Mouse (Mus musculus) CH12.LX (cell line): ENCODE results near the gene Psmd13. TPM values are rescaled to one million over a fixed set of nuclear protein-coding genes. Genes with fewer than 3 reads are reported as not detected.

ENCODE experiments used
- DNase-seq: peaks from one replicate; pipeline ENCODE4 v3.0.0-alpha.2; 2013; ENCODE audit errors: extremely low read depth
- H3K27ac ChIP-seq: 2 replicates; pipeline ENCODE4 v1.5.1; 2012; ENCODE audit warnings: low read depth, mild to moderate bottlenecking, control low read depth, moderate library complexity; ENCODE audit not compliant: insufficient read depth
- H3K27me3 ChIP-seq: replicated peaks from 2 replicates; pipeline ENCODE3; 2012; ENCODE audit warnings: inconsistent platforms
- H3K36me3 ChIP-seq, 2 experiments: replicated peaks in 1 of 2; 2 replicates each; pipeline versions ENCODE3 to v1.6.1; 2012; ENCODE audit warnings: inconsistent platforms in 1 of 2, low read length in 1 of 2, mild to moderate bottlenecking in 1 of 2, mixed read lengths in 1 of 2, moderate library complexity in 1 of 2; ENCODE audit not compliant: control insufficient read depth in 1 of 2, insufficient read depth in 1 of 2
- H3K4me1 ChIP-seq, 2 experiments: 2 replicates each; pipeline ENCODE4 v1.6.1; 2012; ENCODE audit warnings: inconsistent platforms in 1 of 2, moderate library complexity in 1 of 2; ENCODE audit not compliant: insufficient read depth in 2 of 2, control insufficient read depth in 1 of 2
- H3K4me2 ChIP-seq: 2 replicates; pipeline ENCODE4 v1.6.1; 2012; ENCODE audit warnings: low read depth, mild to moderate bottlenecking, control low read depth; ENCODE audit not compliant: poor library complexity, insufficient read depth, severe bottlenecking
- H3K4me3 ChIP-seq, 3 experiments: fragments of 150-350 bp in 1 of 3; sonication (generic) in 1 of 3; replicated peaks in 1 of 3; 2 replicates each; pipeline versions ENCODE3 to v1.5.1; 2011 to 2012; ENCODE audit warnings: low read depth in 2 of 3, low read length in 2 of 3, mild to moderate bottlenecking in 2 of 3, moderate library complexity in 2 of 3, control low read depth in 1 of 3, improper control_type of control experiment in 1 of 3, inconsistent platforms in 1 of 3, mixed read lengths in 1 of 3; ENCODE audit not compliant: poor library complexity in 1 of 3
- H3K79me2 ChIP-seq: replicated peaks from 2 replicates; pipeline ENCODE4 v1.6.1; 2012; ENCODE audit warnings: mild to moderate bottlenecking, moderate library complexity; ENCODE audit not compliant: control insufficient read depth, poor library complexity, insufficient read depth, severe bottlenecking; ENCODE audit errors: extremely low read depth
- H3K9ac ChIP-seq: 2 replicates; pipeline ENCODE4 v1.6.1; 2012; ENCODE audit warnings: low read depth, mild to moderate bottlenecking, control low read depth, moderate library complexity; ENCODE audit not compliant: insufficient read depth
- H3K9me3 ChIP-seq: replicated peaks from 2 replicates; pipeline ENCODE3; 2012; ENCODE audit warnings: low read length, inconsistent platforms, mixed read lengths
- BHLHE40 ChIP-seq: IDR thresholded peaks from 2 replicates; pipeline ENCODE4 v1.6.1; 2011; ENCODE audit warnings: mild to moderate bottlenecking, low read depth, low read length, improper control_type of control experiment
- CHD2 ChIP-seq: IDR thresholded peaks from 2 replicates; pipeline ENCODE4 v1.6.1; 2011; ENCODE audit warnings: low read length, improper control_type of control experiment
- CTCF ChIP-seq, 2 experiments: IDR thresholded peaks in 1 of 2; conservative IDR thresholded peaks in 1 of 2; 2 replicates each; pipeline ENCODE4 v1.5.1; 2011 to 2012; ENCODE audit warnings: low read depth in 2 of 2, low read length in 2 of 2, improper control_type of control experiment in 1 of 2, inconsistent platforms in 1 of 2, mild to moderate bottlenecking in 1 of 2, moderate library complexity in 1 of 2
- E2F4 ChIP-seq: IDR thresholded peaks from 2 replicates; pipeline ENCODE4 v1.6.1; 2011; ENCODE audit warnings: low read depth, low read length, improper control_type of control experiment; ENCODE audit not compliant: insufficient replicate concordance
- ELF1 ChIP-seq: IDR thresholded peaks from 2 replicates; pipeline ENCODE4 v1.6.1; 2014; ENCODE audit warnings: low read depth, mild to moderate bottlenecking, inconsistent platforms, low read length, improper control_type of control experiment
- JUND ChIP-seq: conservative IDR thresholded peaks from 2 replicates; pipeline ENCODE4 v1.6.1; 2011; ENCODE audit warnings: low read depth, low read length, improper control_type of control experiment
- KAT2A ChIP-seq: IDR thresholded peaks from 2 replicates; pipeline ENCODE4 v1.6.1; 2012; ENCODE audit warnings: low read length, improper control_type of control experiment, inconsistent platforms; ENCODE audit not compliant: insufficient replicate concordance
- MAFK ChIP-seq: IDR thresholded peaks from 2 replicates; pipeline ENCODE4 v1.6.1; 2011; ENCODE audit warnings: low read length, improper control_type of control experiment; ENCODE audit not compliant: insufficient replicate concordance
- MAX ChIP-seq: IDR thresholded peaks from 2 replicates; pipeline ENCODE4 v1.6.1; 2011; ENCODE audit warnings: low read length, improper control_type of control experiment
- MEF2A ChIP-seq: IDR thresholded peaks from 2 replicates; pipeline ENCODE4 v1.6.1; 2014; ENCODE audit warnings: low read depth, mild to moderate bottlenecking, inconsistent platforms, low read length, improper control_type of control experiment, borderline replicate concordance
- MXI1 ChIP-seq: IDR thresholded peaks from 2 replicates; pipeline ENCODE4 v1.6.1; 2011; ENCODE audit warnings: mild to moderate bottlenecking, low read depth, low read length, improper control_type of control experiment
- MYC ChIP-seq: IDR thresholded peaks from 2 replicates; pipeline ENCODE4 v1.6.1; 2011; ENCODE audit warnings: low read depth, mild to moderate bottlenecking, improper control_type of control experiment, low read length
- NRF1 ChIP-seq: IDR thresholded peaks from 2 replicates; pipeline ENCODE4 v1.6.1; 2014; ENCODE audit warnings: low read depth, mild to moderate bottlenecking, inconsistent platforms, low read length, improper control_type of control experiment, moderate library complexity
- RAD21 ChIP-seq: IDR thresholded peaks from 2 replicates; pipeline ENCODE4 v1.6.1; 2011; ENCODE audit warnings: low read depth, mild to moderate bottlenecking, low read length, improper control_type of control experiment, moderate library complexity
- RCOR1 ChIP-seq: conservative IDR thresholded peaks from 2 replicates; pipeline ENCODE4 v1.6.1; 2012; ENCODE audit warnings: low read depth, mild to moderate bottlenecking, inconsistent platforms, low read length, improper control_type of control experiment
- SMC3 ChIP-seq: IDR thresholded peaks from 2 replicates; pipeline ENCODE4 v1.6.1; 2011; ENCODE audit warnings: low read depth, low read length, improper control_type of control experiment
- TBP ChIP-seq: conservative IDR thresholded peaks from 2 replicates; pipeline ENCODE4 v1.6.1; 2011; ENCODE audit warnings: low read depth, low read length, improper control_type of control experiment
- TCF12 ChIP-seq: IDR thresholded peaks from 2 replicates; pipeline ENCODE4 v1.6.1; 2014; ENCODE audit warnings: low read depth, mild to moderate bottlenecking, inconsistent platforms, low read length, improper control_type of control experiment
- UBTF ChIP-seq: IDR thresholded peaks from 2 replicates; pipeline ENCODE4 v1.6.1; 2012; ENCODE audit warnings: low read depth, mild to moderate bottlenecking, inconsistent platforms, low read length, improper control_type of control experiment, moderate library complexity
- USF1 ChIP-seq: IDR thresholded peaks from 2 replicates; pipeline ENCODE4 v1.6.1; 2014; ENCODE audit warnings: low read depth, mild to moderate bottlenecking, inconsistent platforms, low read length, improper control_type of control experiment
- USF2 ChIP-seq: conservative IDR thresholded peaks from 2 replicates; pipeline ENCODE4 v1.6.1; 2011; ENCODE audit warnings: low read depth, low read length, improper control_type of control experiment
- ZC3H11A ChIP-seq: IDR thresholded peaks from 2 replicates; pipeline ENCODE4 v1.6.1; 2012; ENCODE audit warnings: low read depth, mild to moderate bottlenecking, inconsistent platforms, low read length, improper control_type of control experiment
- ZKSCAN1 ChIP-seq: IDR thresholded peaks from 2 replicates; pipeline ENCODE4 v1.6.1; 2012; ENCODE audit warnings: low read depth, inconsistent platforms, low read length, improper control_type of control experiment, borderline replicate concordance
- ZNF384 ChIP-seq: IDR thresholded peaks from 2 replicates; pipeline ENCODE4 v1.6.1; 2012; ENCODE audit warnings: low read depth, low read length, improper control_type of control experiment, inconsistent platforms
- dilution Hi-C: fragments of 300-500 bp; cut with MboI; formaldehyde crosslinking; loops from 2 replicates; pipeline ENCODE4 v1.14.3; 2020; ENCODE audit warnings: low sequenced_read_pairs; ENCODE audit not compliant: extremely low pct_unique_long_range_greater_than_20kb, extremely low pct_ligation_motif_present
- in situ Hi-C: fragments of 300-500 bp; cut with MboI; formaldehyde crosslinking; loops from 3 replicates; pipeline ENCODE4 v1.14.3; 2019; ENCODE audit warnings: low sequenced_read_pairs, low pct_ligation_motif_present, low pct_unique_long_range_greater_than_20kb, mixed read lengths
- polyA plus RNA-seq: library from polyadenylated mRNA; unstranded; fragments of >175 nt; gene quantifications from 2 replicates; pipeline ENCODE4 v1.2.1, GENCODE M21; 2012; ENCODE audit warnings: low read depth; ENCODE audit not compliant: insufficient read length
- total RNA-seq, 2 experiments: library from RNA; depleted of rRNA; stranded (reverse); fragments of 300-350 nt in 1 of 2; fragments of >200 nt in 1 of 2; gene quantifications; 2 replicates each; pipeline ENCODE4 v1.2.3; 2012 to 2014

Psmd13 gene
- total and polyA plus RNA-seq, 3 experiments, result 165 to 185 (median 168) TPM

- dilution Hi-C loops (no loop called here), in situ Hi-C loops (no loop called here)
- DNase-seq, result peak; percentile 86
- peaks cover 5% of the 10 kb centered on the region for H3K27me3 ChIP-seq
- H3K79me2 ChIP-seq, result no peaks in the 10 kb centered on the region
- peaks cover 2 to 13% of the 10 kb centered on the region in 2 experiments; a peak in 3 of 4 replicates for H3K4me1 ChIP-seq
- no peaks in the 10 kb centered on the region for H3K36me3 ChIP-seq
- peak overlapping the region; percentile 29 to 53 (median 34) for H3K4me3 ChIP-seq
- peak overlapping the region; percentile 1; the same call in 1 of the 2 replicates for H3K9ac ChIP-seq
- TF ChIP-seq ZNF384, result no peak
- peak; percentile 94 for TF ChIP-seq RAD21
- peak; percentile 43; the same call in 1 of the 2 replicates for TF ChIP-seq BHLHE40
- peak; percentile 70; the same call in 1 of the 2 replicates for TF ChIP-seq MXI1
- TF ChIP-seq SMC3, result peak; percentile 98
- peak; percentile 61 for TF ChIP-seq ZC3H11A
- TF ChIP-seq CTCF (conservative IDR thresholded peaks at IDR 0.05 in 1 of 2, IDR thresholded peaks at IDR 0.05 in 1 of 2; ENCODE audit: low read depth in 2 of 2, low read length in 2 of 2), result peak; percentile 67 to 97
- no peak for TF ChIP-seq CHD2
- no peak for TF ChIP-seq MEF2A
- TF ChIP-seq JUND, result no peak
- peak overlapping the region; percentile 76 for H3K4me2 ChIP-seq
- H3K27ac ChIP-seq, result 0 out of 2 replicates have a peak overlapping the region, but pooled peaks have one; percentile 11
- no peaks in the 10 kb centered on the region for H3K9me3 ChIP-seq
These were observed 26.9 kb downstream of the Psmd13 start for GRCm38 (mm10) chr7:140908634-140909107.

DNA sequence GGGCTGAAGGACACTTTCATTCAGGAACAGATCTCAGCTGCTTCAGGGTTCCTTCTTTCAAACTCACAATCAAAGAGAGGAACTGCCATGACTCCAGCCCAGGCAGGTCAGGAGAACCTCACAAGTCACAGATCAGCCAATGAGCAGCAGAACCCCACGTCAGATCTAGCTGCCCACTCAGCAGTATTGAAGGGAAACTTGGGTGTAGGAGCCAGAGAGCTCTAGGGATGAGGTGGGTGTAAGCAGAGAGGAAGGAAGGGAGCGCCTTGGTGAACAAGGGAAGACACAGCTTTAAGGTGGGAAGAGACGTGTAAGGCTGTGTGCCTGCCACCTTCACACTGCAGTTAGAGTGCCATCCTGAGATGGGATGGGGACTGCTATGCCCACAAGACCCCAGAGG, 30.5 kb downstream of the Psmd13 start:
- Histone ChIP-seq H3K4me2 (no peak overlapping the region), H3K79me2 (no peaks in the 10 kb centered on the region), H3K27me3 (no peaks in the 10 kb centered on the region), H3K9me3 (no peaks in the 10 kb centered on the region), H3K4me1 (peaks cover 7 to 30% of the 10 kb centered on the region in 2 experiments), H3K27ac (no peak overlapping the region), H3K36me3 (no peaks in the 10 kb centered on the region), H3K9ac (no peak overlapping the region), H3K4me3 (no peak overlapping the region)
- no peak for TF ChIP-seq BHLHE40
- TF ChIP-seq CHD2, result no peak
- TF ChIP-seq USF1, result no peak
- TF ChIP-seq TCF12, result no peak
- no peak for TF ChIP-seq ZKSCAN1
- TF ChIP-seq RCOR1, result no peak
- no peak for TF ChIP-seq KAT2A
- no peak for TF ChIP-seq MAX
- no peak for TF ChIP-seq USF2
- TF ChIP-seq MAFK, result no peak
- no peak for TF ChIP-seq ELF1
- no peak for TF ChIP-seq JUND
- TF ChIP-seq ZC3H11A, result no peak
- no peak for TF ChIP-seq ZNF384
- TF ChIP-seq MYC, result no peak
- TF ChIP-seq UBTF, result no peak
- TF ChIP-seq NRF1, result no peak
- no peak for TF ChIP-seq CTCF (conservative IDR thresholded peaks at IDR 0.05 in 1 of 2, IDR thresholded peaks at IDR 0.05 in 1 of 2; ENCODE audit: low read depth in 2 of 2, low read length in 2 of 2)
- TF ChIP-seq E2F4, result no peak
- no peak for TF ChIP-seq TBP
- in situ Hi-C loops (loop anchor here (5.0 kb wide), 1 partner anchor 35 kb away; no protein-coding TSS in a partner anchor), dilution Hi-C loops (no loop called here)
- no peak for DNase-seq
